Mouse (Mus musculus): ENCODE results near the gene Snta1. TPM values are rescaled to one million over a fixed set of nuclear protein-coding genes. Genes with fewer than 3 reads are reported as not detected.
A peak's percentile ranks its signal among the peaks of the same experiment; 100 is the strongest.

Gene Snta1
- 9.2 and 12.3 TPM in 2 replicates for polyA plus RNA-seq (2015; fragmentation: Nextera tagmentation; extraction: Ambion mirVana)

DNA sequence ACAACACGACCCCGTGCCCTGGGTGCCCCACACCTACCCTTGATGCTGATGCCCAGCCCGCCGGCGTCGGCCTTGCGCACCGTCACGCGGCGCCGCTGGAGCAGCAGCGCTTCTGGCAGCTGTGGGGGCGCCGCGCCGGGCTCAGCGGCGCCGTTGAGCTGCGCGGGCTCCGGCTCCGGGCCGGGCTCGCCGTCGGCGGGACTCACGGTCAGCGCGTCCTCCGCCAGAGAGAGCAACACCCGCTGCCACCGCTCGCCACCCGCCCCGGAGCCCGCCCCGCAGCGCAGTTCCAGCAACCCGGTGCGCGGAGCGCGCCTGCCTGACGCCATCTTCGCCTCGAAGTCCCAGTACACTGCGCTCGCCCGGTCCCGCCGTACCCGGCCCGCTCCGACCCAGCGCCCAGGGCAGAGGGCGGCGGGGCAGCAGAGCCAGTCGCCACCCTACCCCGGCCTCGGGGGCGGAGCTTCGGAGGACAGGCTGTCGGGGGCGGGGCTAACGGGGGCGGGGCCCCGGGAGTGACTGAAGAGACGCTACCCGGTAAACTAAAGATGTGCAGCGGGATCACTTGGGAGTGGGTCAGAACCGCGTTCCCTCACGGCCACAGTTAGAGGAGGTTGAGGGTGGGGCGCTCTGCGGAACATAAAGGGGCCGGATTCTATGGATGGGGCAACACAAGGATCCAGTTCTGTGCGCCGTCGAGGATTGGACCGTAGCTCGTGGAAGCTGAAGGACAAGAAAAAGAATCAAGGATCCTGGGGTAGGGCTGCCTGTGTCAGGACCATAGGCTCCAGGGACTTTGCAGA lies at the start of gene Snta1:
Gene Snta1 (minus strand): TSS at position 457 of the 803 bp plus-strand sequence.
- Histone ChIP-seq H3K9ac (ENCODE audit: low read depth, low read length) (peak within 1 kb of the TSS; percentile 77), H3K4me1 (ENCODE audit: control insufficient read depth, insufficient read depth, low read length) (peaks cover 12% of the 10 kb centered on the region), H3K4me3 (ENCODE audit: low read depth, low read length) (peak within 1 kb of the TSS; percentile 83), H3K36me3 (ENCODE audit: control insufficient read depth, insufficient read depth, low read length) (no peaks in the 10 kb centered on the region), H3K27ac (ENCODE audit: low read length) (peak within 1 kb of the TSS; percentile 53), H3K4me2 (ENCODE audit: low read length) (peak within 1 kb of the TSS; percentile 84), H3K27me3 (ENCODE audit: control insufficient read depth, insufficient read depth, low read depth, low read length) (no peaks in the 10 kb centered on the region), H3K9me3 (replicated peaks; ENCODE audit: control insufficient read depth, low read length, poor library complexity, severe bottlenecking) (no peaks in the 10 kb centered on the region)
- WGBS, result 1% methylated on average over 61 of the region's 84 CpGs
- ATAC-seq, result peak; percentile 85

DNA sequence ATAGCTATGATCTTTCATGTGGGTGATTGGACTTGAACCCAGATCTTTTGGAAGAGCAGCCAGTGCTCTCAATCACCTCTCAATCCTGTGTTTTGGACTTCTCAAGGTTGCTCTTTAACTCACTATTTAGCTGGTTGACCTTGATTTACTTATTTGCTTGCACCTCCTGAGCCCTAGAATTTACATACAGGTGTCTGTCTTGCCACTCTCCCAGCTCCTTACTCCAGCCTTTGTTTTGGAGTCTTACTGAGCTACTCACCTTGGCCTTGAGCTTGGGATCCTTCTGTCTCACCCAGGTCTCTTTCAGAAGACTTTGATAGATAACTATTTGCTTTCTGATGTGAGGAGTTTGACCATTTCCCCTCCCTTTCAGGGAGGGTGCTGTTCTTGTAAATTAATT lies 48.7 kb upstream of the Snta1 start:
- no peak overlapping the region for H3K9ac ChIP-seq (ENCODE audit: low read depth, low read length)
- H3K4me3 ChIP-seq (ENCODE audit: low read depth, low read length), result no peak overlapping the region
- no peaks in the 10 kb centered on the region for H3K27me3 ChIP-seq (ENCODE audit: control insufficient read depth, insufficient read depth, low read depth, low read length)
- H3K4me1 ChIP-seq (ENCODE audit: control insufficient read depth, insufficient read depth, low read length), result peaks cover 11% of the 10 kb centered on the region
- ATAC-seq, result no peak
- no peak overlapping the region for H3K27ac ChIP-seq (ENCODE audit: low read length)
- no peak overlapping the region for H3K4me2 ChIP-seq (ENCODE audit: low read length)
- no peaks in the 10 kb centered on the region for H3K36me3 ChIP-seq (ENCODE audit: control insufficient read depth, insufficient read depth, low read length)
- H3K9me3 ChIP-seq (replicated peaks; ENCODE audit: control insufficient read depth, low read length, poor library complexity, severe bottlenecking), result no peaks in the 10 kb centered on the region

DNA sequence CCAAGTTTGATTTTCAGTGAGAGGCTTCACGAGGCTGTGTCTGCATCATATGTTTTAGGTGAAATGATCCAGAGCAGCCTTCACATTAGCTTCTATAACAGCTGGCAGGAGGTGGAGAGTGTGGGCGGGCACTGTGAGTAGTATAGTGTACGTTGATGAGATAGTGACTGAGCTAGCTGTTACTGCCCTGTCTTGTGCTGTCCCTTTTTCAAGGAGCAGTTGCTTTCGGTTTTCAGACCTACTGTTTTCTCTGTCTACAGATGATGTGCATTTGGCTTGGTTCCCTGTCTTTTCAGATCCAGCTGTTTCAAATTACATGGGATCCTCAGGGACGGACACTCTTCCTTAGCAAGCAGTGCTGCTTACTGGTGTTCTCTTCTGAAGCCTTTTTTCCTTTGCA lies 47.9 kb upstream of the Snta1 start:
- ATAC-seq, result no peak
- no peak overlapping the region for H3K4me2 ChIP-seq (ENCODE audit: low read length)
- 63% methylated on average over 5 of the region's 5 CpGs for WGBS

DNA sequence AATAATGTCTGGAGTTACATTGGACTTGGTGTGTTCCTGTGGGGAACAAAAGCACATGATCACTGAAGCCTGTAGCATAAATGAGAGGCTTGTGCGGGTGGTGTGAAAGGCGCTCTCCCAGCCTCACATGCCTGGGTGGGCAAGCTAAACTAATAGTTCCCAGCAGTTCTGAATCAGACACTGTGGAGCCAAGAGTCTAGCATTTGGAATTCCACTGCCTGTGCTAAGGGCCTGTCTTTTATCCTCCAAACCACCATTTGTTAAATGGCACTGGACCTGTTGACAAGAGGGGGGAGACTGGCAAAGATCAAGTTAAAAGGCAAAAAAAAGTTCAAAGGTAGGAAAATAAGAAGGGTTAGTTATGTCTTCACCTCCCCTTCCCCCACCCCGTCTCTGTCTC lies 46.7 kb upstream of the Snta1 start:
- Histone ChIP-seq H3K4me1 (ENCODE audit: control insufficient read depth, insufficient read depth, low read length) (peaks cover 6% of the 10 kb centered on the region), H3K9me3 (replicated peaks; ENCODE audit: control insufficient read depth, low read length, poor library complexity, severe bottlenecking) (no peaks in the 10 kb centered on the region), H3K9ac (ENCODE audit: low read depth, low read length) (no peak overlapping the region), H3K36me3 (ENCODE audit: control insufficient read depth, insufficient read depth, low read length) (no peaks in the 10 kb centered on the region), H3K27ac (ENCODE audit: low read length) (no peak overlapping the region), H3K27me3 (ENCODE audit: control insufficient read depth, insufficient read depth, low read depth, low read length) (no peaks in the 10 kb centered on the region), H3K4me2 (ENCODE audit: low read length) (no peak overlapping the region), H3K4me3 (ENCODE audit: low read depth, low read length) (no peak overlapping the region)
- no peak for ATAC-seq
- 44% methylated on average over 3 of the region's 3 CpGs for WGBS

More for the DNA sequence above, 47.9 kb upstream of the Snta1 start:
- Histone ChIP-seq H3K4me1 (ENCODE audit: control insufficient read depth, insufficient read depth, low read length) (peaks cover 11% of the 10 kb centered on the region), H3K9me3 (replicated peaks; ENCODE audit: control insufficient read depth, low read length, poor library complexity, severe bottlenecking) (no peaks in the 10 kb centered on the region), H3K4me3 (ENCODE audit: low read depth, low read length) (no peak overlapping the region), H3K27ac (ENCODE audit: low read length) (peak overlapping the region; percentile 28; the same call in 1 of the 2 replicates), H3K27me3 (ENCODE audit: control insufficient read depth, insufficient read depth, low read depth, low read length) (no peaks in the 10 kb centered on the region), H3K9ac (ENCODE audit: low read depth, low read length) (no peak overlapping the region), H3K36me3 (ENCODE audit: control insufficient read depth, insufficient read depth, low read length) (no peaks in the 10 kb centered on the region)

DNA sequence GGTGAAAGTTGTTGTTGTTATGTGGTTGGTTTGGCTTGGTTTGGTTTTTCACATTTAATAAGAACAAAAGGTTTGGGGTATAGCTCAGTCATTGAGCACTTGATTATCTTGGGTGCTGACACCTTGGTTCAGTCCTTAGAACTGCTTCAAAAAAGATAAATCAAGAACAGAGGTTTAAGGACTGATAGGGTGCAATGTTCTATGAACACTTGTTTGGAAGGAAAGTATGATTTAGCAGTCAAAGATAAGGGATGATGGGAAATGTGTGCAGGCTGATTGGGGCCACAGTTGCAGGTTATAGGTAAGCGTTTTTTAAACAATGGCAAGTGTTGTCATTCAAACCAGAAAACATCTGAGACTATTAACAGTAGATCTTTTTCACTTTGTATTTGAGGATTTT lies 46.2 kb upstream of the Snta1 start:
- Histone ChIP-seq H3K9ac (ENCODE audit: low read depth, low read length) (no peak overlapping the region), H3K27me3 (ENCODE audit: control insufficient read depth, insufficient read depth, low read depth, low read length) (no peaks in the 10 kb centered on the region), H3K4me2 (ENCODE audit: low read length) (no peak overlapping the region), H3K36me3 (ENCODE audit: control insufficient read depth, insufficient read depth, low read length) (no peaks in the 10 kb centered on the region), H3K27ac (ENCODE audit: low read length) (no peak overlapping the region), H3K4me3 (ENCODE audit: low read depth, low read length) (no peak overlapping the region), H3K4me1 (ENCODE audit: control insufficient read depth, insufficient read depth, low read length) (peaks cover 5% of the 10 kb centered on the region; the same call in 1 of the 2 replicates), H3K9me3 (replicated peaks; ENCODE audit: control insufficient read depth, low read length, poor library complexity, severe bottlenecking) (no peaks in the 10 kb centered on the region)
- 54% methylated on average over 1 of the region's 1 CpGs for WGBS
- ATAC-seq, result no peak

DNA sequence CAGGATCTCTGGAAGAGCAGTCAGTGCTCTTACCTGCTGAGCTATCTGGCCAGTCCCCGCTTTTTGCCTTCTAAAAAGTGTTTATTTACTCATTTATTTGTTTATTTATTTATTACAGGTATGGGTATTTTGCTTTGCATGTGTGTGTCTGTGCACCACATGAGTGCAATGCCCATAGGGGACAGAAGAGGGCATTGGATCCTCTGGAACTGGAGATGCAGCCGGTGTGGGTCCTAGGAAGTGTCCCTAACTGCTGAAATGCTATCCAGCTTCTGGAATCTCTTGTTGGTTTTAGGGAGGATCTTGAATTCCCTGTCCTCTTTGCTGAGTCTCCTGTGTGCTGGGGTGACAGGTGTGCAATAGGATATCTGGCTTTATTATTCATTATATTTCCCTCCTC lies 45.1 kb upstream of the Snta1 start:
- Histone ChIP-seq H3K4me2 (ENCODE audit: low read length) (no peak overlapping the region), H3K9ac (ENCODE audit: low read depth, low read length) (no peak overlapping the region), H3K4me3 (ENCODE audit: low read depth, low read length) (no peak overlapping the region), H3K9me3 (replicated peaks; ENCODE audit: control insufficient read depth, low read length, poor library complexity, severe bottlenecking) (no peaks in the 10 kb centered on the region), H3K27ac (ENCODE audit: low read length) (no peak overlapping the region), H3K36me3 (ENCODE audit: control insufficient read depth, insufficient read depth, low read length) (peaks cover 2% of the 10 kb centered on the region), H3K27me3 (ENCODE audit: control insufficient read depth, insufficient read depth, low read depth, low read length) (no peaks in the 10 kb centered on the region), H3K4me1 (ENCODE audit: control insufficient read depth, insufficient read depth, low read length) (peaks cover 5% of the 10 kb centered on the region; the same call in 1 of the 2 replicates)
- 94% methylated on average over 2 of the region's 2 CpGs for WGBS
- ATAC-seq, result no peak

DNA sequence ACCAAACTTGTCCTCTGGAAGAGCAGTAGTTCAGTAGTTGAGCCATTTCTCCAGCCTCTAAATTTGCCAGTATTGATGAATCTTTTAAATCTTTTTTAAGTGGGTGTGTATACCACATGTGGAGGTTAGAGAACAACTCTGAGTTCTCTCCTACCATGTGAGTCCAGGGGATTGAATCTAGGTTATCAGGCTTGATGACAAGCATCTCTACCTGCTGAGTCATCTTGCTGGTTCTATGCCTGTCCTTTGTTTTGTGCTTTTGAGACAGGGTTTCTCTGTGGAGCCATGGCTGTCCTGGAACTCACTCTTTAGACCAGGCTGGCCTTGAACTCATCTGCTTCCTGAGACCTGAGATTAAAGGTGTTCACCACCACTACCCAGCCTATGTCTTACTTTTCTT lies 40.7 kb upstream of the Snta1 start:
- H3K4me1 ChIP-seq (ENCODE audit: control insufficient read depth, insufficient read depth, low read length), result no peaks in the 10 kb centered on the region
- no peak for ATAC-seq
- no peak overlapping the region for H3K4me3 ChIP-seq (ENCODE audit: low read depth, low read length)
- peaks cover 4% of the 10 kb centered on the region for H3K36me3 ChIP-seq (ENCODE audit: control insufficient read depth, insufficient read depth, low read length)
- no peaks in the 10 kb centered on the region for H3K9me3 ChIP-seq (replicated peaks; ENCODE audit: control insufficient read depth, low read length, poor library complexity, severe bottlenecking)
- no peak overlapping the region for H3K4me2 ChIP-seq (ENCODE audit: low read length)
- H3K27me3 ChIP-seq (ENCODE audit: control insufficient read depth, insufficient read depth, low read depth, low read length), result no peaks in the 10 kb centered on the region
- H3K9ac ChIP-seq (ENCODE audit: low read depth, low read length), result no peak overlapping the region
- no peak overlapping the region for H3K27ac ChIP-seq (ENCODE audit: low read length)

DNA sequence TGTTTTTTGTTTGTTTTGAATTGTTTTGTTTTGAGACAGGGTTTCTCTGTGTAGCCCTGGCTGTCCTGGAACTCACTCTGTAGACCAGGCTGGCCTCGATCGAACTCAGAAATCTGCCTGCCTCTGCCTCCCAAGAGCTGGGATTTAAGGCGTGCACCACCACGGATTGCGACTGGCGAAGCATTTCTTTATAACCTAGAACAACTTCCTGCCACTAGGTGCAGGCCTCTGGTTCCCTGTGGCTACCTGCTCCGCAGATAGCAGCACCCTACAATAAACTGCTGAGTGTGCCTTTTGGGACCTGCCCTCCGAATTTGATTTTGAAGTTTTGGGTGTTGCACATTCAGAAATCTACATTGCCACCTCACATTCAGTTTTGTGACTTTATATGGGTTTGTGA lies 39.9 kb upstream of the Snta1 start:
- Histone ChIP-seq H3K4me3 (ENCODE audit: low read depth, low read length) (no peak overlapping the region), H3K4me1 (ENCODE audit: control insufficient read depth, insufficient read depth, low read length) (no peaks in the 10 kb centered on the region), H3K36me3 (ENCODE audit: control insufficient read depth, insufficient read depth, low read length) (peaks cover 4% of the 10 kb centered on the region), H3K27me3 (ENCODE audit: control insufficient read depth, insufficient read depth, low read depth, low read length) (no peaks in the 10 kb centered on the region), H3K27ac (ENCODE audit: low read length) (no peak overlapping the region), H3K9me3 (replicated peaks; ENCODE audit: control insufficient read depth, low read length, poor library complexity, severe bottlenecking) (no peaks in the 10 kb centered on the region), H3K4me2 (ENCODE audit: low read length) (no peak overlapping the region), H3K9ac (ENCODE audit: low read depth, low read length) (no peak overlapping the region)
- ATAC-seq, result no peak
- 99% methylated on average over 8 of the region's 8 CpGs for WGBS

DNA sequence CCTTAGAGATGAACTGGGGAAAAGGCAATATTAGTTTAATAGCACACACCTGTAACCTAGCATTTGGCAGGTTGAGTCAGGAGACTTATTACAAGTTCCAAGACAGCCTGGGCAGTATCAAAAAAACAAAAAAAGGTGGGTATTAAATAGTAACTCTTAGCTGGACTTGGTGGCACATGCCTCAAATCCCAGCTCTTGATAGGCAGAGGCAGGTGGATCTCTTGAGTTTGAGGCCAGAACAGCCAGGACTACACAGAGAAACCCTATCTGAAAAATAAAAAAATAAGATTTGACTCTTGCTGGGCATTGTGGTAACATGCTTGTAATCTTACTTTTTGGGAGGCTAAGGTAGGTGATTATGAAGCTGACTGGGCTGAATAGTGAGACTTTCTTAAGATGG lies 32.6 kb upstream of the Snta1 start:
- Histone ChIP-seq H3K36me3 (ENCODE audit: control insufficient read depth, insufficient read depth, low read length) (no peaks in the 10 kb centered on the region), H3K4me1 (ENCODE audit: control insufficient read depth, insufficient read depth, low read length) (peaks cover 29% of the 10 kb centered on the region), H3K27me3 (ENCODE audit: control insufficient read depth, insufficient read depth, low read depth, low read length) (no peaks in the 10 kb centered on the region), H3K4me2 (ENCODE audit: low read length) (no peak overlapping the region), H3K9me3 (replicated peaks; ENCODE audit: control insufficient read depth, low read length, poor library complexity, severe bottlenecking) (no peaks in the 10 kb centered on the region), H3K4me3 (ENCODE audit: low read depth, low read length) (no peak overlapping the region), H3K9ac (ENCODE audit: low read depth, low read length) (no peak overlapping the region), H3K27ac (ENCODE audit: low read length) (no peak overlapping the region)
- no peak for ATAC-seq

Measured in midbrain, embryonic 16.5 days (tissue).